In the genomic region with DNA sequence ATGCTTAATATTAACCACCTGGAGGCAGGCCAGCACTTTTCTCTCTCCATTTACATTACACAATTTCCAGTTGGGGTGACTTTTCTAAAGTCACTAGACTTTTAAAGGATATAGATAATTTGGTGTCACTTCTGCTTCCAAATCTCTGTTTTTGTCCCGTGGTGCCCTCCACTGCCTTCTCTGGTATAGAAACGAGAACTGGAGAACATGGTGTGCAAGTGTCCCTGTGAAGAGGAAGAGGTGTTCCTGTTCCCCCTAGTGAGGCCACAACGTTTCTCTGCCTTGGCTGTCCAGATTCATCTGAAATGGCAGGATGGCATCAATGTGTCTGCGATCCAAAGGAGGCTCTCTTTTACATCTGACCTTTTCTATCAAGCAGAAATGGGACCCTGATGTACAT, we compare ENCODE assay signal across 23 mouse cellular contexts.
"Had no signal": no experiment of that assay in that cellular context is flagged by ENCODE, and none has a peak within 500 bp of the region (broad histone marks: within the 10 kb centered on the region; RNA-seq: fewer than 3 reads in every experiment).

No protein-coding gene starts in this region.

- ATAC-seq: forebrain, embryonic 13.5 days; forebrain, embryonic 14.5 days; forebrain, embryonic 15.5 days; forebrain, embryonic 16.5 days; forebrain, postnatal 0 days had no signal

- DNase-seq: cerebellum, adult 18-20 months; cerebellum, adult 2 months; cerebellum, adult 8-10 months; cerebellum, adult 9-10 months; cerebellum, adult 9-11 months; cerebellum, postnatal 10 days; cerebellum, postnatal 14 days; cerebellum, postnatal 25 days; cerebellum, postnatal 36 days; embryo, embryonic 11 days; forebrain, postnatal 0 days; gastrocnemius, adult 2 months; gastrocnemius, postnatal 10 days; gastrocnemius, postnatal 14 days; gastrocnemius, postnatal 25 days; gastrocnemius, postnatal 36 days; heart, adult 11 months; heart, adult 18-20 months; heart, adult 2 months had no signal
